Mouse (Mus musculus) c-Kit-positive CD71-negative TER-119-negative erythroid progenitor cells, embryonic 14.5 days (primary cell): ENCODE measurements around the gene Fstl4.

Experiments used
- DNase-seq: peaks from one replicate; pipeline ENCODE4 v3.0.0-alpha.2; 2013; ENCODE audit warnings: low read depth

Gene Fstl4

DNA sequence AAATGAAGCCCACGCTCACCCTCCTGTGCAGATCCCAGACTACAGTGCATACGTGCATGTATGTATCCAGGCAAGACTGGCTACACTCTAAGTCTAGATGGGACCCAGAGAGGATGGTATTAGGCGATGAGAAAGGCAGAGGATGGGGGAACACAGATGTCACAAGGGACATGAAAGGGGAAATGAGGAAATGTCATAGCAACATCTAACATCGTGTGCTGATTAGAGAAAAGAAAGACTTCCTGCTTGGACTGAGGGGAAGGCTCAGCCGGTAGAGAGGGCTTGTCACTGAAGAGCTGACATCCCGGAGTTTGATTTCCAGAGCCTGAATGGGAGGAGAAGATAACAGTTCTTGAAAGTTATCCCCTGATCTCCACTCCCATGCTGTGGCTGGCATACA lies 150.0 kb downstream of the Fstl4 start:
- no peak for DNase-seq

GRCm38 (mm10) chr11:52915648-52916047 lies 151.2 kb downstream of the Fstl4 start:
- DNase-seq = no peak

DNA sequence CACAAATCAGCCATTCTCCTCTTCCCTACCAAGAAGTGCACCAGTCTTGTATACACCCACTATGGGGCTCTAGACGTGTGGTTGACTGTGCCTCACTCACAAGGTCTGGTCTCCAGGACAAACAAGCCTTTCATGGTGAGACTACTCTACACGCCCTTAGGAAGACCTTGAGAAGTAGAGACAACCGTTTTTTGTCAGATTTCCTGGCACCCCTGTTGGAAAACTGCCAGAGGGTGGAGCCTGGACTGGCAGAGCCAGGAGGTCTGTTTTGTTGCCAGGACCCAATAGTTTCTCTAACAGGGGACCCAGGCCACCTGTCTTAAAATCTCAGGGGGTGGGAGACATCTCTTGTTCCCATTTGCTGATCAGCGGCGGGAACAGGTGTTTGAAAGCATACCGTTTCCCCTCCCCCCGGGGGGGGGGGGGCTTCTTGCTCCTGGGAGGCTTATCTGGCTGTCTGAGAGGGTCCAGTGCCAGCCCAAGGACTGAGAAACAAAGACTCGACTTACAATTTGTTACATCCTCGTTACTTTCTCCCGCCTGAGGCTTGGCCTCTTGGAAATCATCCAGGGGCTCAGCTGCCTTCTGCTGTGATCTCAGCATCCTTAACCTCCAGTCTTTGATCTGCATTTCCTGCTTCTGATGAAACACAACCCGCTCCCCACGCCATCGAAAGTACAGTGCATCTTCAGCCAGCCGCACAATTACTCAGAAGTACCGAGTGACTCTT lies 155.0 kb downstream of the Fstl4 start:
- DNase-seq = no peak

GRCm38 (mm10) chr11:52924196-52924595 lies 159.8 kb downstream of the Fstl4 start:
- DNase-seq = no peak

- DNase-seq = no peak
These were observed 163.9 kb downstream of the Fstl4 start for GRCm38 (mm10) chr11:52928321-52928720.

- no peak for DNase-seq
These were observed 175.1 kb downstream of the Fstl4 start for GRCm38 (mm10) chr11:52939336-52940070.

DNA sequence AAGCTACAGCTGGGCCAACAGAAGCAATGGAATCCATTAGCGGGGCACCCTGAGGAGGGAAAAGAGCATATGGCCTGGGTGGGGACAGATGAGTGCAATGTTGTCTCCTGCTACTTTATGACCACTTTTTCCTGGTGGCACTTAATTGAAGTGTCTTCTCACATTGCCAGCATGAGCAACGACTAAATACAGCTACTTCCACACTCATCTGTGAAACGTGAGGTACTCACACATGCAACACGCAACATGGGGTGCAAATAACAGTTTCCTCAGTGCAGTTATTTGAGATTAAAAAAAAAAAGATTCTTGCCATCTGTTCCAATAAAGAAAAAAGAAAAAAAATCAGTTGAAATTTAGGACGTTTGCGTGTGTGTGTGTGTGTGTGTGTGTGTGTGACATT lies 178.5 kb downstream of the Fstl4 start:
- DNase-seq = no peak

GRCm38 (mm10) chr11:52954995-52955394 lies 190.6 kb downstream of the Fstl4 start:
- no peak for DNase-seq

GRCm38 (mm10) chr11:52968809-52969208 lies 204.4 kb downstream of the Fstl4 start:
- DNase-seq = no peak

DNA sequence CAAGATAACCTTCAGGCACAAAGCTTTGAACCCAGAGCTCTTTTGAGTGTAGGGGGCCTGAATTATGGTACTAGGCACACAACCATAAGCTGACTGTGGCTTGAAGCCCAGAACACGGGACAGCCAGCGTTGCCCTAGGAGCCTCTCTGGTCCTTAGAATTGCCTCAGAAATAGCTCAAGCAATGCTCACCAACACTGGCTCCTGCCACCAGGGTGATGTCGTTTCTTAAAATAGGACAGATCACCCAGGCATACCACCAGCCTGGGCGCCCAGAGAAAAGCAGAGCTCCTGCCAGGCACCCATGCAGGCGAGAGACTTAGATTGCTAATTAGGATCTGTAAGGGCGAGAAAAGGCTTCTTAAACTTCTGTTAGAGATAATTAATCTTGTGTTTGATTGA lies 206.0 kb downstream of the Fstl4 start:
- DNase-seq = no peak

- DNase-seq = no peak
These were observed 222.6 kb downstream of the Fstl4 start for GRCm38 (mm10) chr11:52986986-52987385.

- no peak for DNase-seq
These were observed 230.3 kb downstream of the Fstl4 start for GRCm38 (mm10) chr11:52994688-52995087.

GRCm38 (mm10) chr11:52996434-52997093 lies 232.1 kb downstream of the Fstl4 start:
- no peak for DNase-seq

- no peak for DNase-seq
These were observed 233.0 kb downstream of the Fstl4 start for GRCm38 (mm10) chr11:52997421-52997820.

GRCm38 (mm10) chr11:53000226-53000625 lies 235.8 kb downstream of the Fstl4 start:
- no peak for DNase-seq

DNA sequence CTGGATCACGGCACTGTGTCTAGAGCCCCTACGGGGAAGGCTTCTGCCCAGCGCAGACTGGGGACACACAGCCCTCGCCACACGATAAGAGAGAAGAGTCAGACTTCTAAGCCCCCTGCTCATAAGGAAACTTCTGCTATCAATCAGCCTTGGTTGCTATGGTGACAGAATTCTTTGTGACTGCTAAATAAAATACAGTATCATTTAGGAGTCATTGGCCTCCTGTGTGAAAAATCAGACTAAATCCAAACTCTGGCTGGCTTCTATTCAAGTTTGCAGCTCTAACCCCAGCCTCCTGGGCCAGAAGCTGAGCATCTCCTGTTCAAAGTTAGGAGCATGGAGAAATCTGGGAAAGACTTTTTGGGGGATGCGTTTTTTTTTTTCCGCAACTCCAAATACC lies 238.9 kb downstream of the Fstl4 start:
- no peak for DNase-seq

DNA sequence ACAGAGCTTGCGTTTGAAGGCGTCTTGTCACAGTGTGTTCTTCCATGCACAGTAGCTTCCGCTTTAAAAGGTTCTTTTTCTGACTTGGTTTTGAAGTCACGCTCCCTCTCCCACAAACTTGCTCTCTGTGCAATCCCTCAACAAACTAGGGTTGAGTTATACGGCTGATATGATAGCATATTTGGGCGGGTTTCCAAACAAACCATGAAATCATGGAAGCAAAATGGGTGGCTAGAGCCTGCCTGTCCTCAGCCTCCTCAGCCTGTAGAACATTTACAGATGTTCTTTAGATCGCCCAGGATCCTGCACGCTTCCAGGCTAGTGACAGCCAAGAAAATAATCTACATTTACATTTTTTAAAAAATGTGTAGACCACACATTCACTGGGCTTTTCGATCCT lies 239.4 kb downstream of the Fstl4 start:
- DNase-seq = no peak

- no peak for DNase-seq
These were observed 245.2 kb downstream of the Fstl4 start for GRCm38 (mm10) chr11:53009597-53009996.

GRCm38 (mm10) chr11:53011996-53012505 lies 247.6 kb downstream of the Fstl4 start:
- no peak for DNase-seq

DNA sequence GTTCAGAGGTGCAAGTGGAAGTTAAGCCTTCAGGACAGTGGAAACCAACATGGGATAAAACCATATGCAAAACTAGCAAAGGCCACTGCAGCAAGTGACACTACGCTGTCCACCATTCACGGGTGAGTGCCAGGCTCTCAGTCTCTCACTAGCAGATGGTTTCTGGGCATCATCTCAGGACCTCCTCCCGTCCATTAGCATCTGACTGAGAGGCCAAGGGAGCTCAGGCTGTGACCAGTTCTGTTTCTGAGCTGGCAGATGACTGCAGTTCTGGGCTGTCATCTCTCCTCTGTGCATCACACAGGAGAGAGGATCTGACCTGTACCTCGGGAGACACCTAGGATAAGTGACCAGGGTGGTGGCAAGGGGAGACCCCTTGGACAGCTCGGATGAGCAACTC lies 249.5 kb downstream of the Fstl4 start:
- no peak for DNase-seq

GRCm38 (mm10) chr11:53016358-53017021 lies 252.1 kb downstream of the Fstl4 start:
- DNase-seq = no peak

DNA sequence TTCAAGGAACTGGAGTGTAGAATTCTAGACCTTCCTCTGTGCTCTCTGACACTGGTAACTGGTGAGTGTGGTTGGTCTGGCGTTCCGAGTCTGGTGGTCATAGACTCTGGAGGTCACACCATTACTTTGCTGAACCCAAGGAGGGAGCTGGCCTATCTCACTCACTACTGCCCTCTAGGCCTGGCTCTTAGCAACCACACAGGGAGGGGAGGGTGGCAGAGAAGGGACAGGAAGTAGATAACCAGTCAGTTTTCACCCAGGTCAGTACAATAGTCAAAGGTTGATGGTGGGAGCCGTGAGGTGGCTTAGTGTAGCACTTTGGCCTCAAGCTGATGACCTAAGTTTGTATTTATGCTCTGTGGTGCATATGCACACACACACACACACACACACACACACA lies 255.1 kb downstream of the Fstl4 start:
- no peak for DNase-seq
